Mouse (Mus musculus) kidney, postnatal 4 days (tissue): ENCODE results near the gene Lpar5.

ENCODE experiments used
- DNase-seq, 2 experiments: peaks; one replicate each; pipeline ENCODE4 v3.0.0; 2021; ENCODE audit warnings: mixed read lengths in 2 of 2

Gene Lpar5

DNA sequence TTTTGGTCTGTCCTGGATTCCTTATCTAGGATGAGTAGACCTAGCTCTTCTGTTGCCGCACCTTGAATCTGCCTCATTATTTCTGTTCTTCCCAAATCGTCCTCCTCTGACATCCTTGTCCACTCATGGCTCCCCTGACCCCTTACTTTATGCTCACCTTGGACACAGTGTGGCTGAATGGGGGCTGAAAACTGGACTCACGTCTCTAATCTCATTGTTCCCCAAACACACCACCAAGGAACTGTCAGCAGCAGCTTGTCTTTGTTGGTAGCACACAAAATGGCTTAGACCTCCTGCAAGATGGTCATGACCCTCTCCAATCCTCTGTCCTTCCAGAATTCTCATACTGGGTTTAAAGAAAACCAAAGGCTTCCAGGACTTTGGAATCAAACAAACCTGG, 20.2 kb downstream of the Lpar5 start:
- DNase-seq: no peak

GRCm38 (mm10) chr6:125088561-125089321, 21.0 kb downstream of the Lpar5 start:
- DNase-seq: peak; percentile 89 to 93

- DNase-seq: peak; percentile 89 to 93
Measured at GRCm38 (mm10) chr6:125089521-125090321, 22.0 kb downstream of the Lpar5 start.

GRCm38 (mm10) chr6:125090341-125091085, 22.8 kb downstream of the Lpar5 start:
- DNase-seq: no peak

GRCm38 (mm10) chr6:125092372-125092771, 24.7 kb downstream of the Lpar5 start:
- no peak for DNase-seq

- DNase-seq: no peak
Measured at GRCm38 (mm10) chr6:125094843-125095242, 27.1 kb downstream of the Lpar5 start.

GRCm38 (mm10) chr6:125095391-125096278, 27.9 kb downstream of the Lpar5 start, which contains the start of gene Chd4:
TSS of gene Chd4 (plus strand) at chr6:125095981.
- DNase-seq: peak; percentile 98 to 99

GRCm38 (mm10) chr6:125096279-125096596, 28.5 kb downstream of the Lpar5 start:
- DNase-seq: no peak

DNA sequence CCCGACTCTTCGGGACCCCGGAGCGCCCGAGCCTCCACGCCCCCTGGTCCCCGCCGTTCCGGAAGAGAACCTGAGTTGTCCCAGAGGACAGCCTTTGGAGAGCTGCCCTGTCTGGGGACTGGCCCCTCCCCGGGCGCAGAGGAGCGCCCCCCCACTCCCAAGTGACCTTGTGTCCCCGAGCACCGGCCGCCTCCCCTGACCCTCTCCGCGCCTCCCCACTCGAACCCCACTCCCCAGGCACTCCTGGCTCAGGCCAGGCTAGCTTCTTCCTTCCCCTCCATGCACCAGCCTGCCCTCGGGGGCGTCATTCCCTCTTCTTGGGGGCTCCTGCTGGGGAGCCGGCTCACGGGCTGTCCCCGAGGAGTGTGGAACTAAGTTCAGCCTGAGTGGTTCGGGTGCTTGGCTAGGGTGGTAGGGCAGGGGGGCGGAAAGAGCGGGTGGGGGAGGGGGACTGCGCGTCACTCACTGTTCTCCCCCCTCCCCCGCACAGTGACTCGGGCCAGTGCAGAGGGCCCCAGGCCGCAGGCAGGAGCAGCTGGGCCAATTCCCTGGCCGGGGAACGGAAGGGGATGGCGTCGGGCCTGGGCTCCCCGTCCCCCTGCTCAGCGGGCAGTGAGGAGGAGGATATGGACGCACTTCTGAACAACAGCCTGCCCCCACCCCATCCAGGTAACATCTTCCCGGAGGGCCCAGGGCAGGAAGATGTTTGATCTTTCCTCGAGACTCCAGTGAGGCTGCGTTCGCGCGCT, 29.1 kb downstream of the Lpar5 start:
- peak; percentile 80 to 90 for DNase-seq

DNA sequence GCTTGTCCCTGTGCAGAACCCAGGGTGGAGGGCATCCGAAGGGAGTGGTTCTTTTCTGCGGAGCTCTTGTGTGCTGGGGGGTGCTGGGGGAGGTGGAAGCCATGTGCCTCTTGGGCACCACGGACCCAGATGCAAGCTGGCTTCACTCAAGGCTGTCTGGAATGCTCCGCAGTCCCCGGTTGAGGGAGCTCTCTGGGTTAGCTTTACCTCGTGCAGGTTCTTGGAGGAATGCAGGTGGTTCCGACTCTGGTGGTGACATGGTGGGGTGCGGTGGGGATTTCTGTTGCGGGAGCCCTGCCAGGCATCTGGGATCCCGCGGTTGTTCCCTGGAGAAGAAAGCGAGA, 29.6 kb downstream of the Lpar5 start:
- DNase-seq: peak; percentile 48 to 65

DNA sequence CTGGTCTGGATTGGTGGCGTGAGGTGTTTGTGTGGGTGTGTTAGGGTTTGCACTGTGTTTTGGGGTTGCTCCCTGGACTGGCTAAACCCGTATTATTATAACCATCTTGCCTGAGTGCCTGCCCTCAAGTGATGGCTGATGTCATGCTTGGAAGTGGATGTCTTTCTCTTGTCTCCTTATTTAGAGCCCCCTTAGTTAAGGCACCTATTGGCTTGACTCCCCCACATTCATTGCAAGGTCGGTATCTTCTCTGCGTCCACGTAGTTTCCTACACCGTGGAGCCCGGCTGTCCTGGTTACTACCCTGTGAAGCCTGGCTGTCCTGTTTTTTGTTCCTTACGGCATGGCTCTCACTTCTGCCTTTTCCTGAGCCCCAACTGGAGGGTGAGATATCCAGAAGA, 30.2 kb downstream of the Lpar5 start:
- DNase-seq: no peak

- no peak for DNase-seq
Measured at GRCm38 (mm10) chr6:125098513-125098912, 30.8 kb downstream of the Lpar5 start.

- peak; percentile 56 to 70 for DNase-seq
Measured at GRCm38 (mm10) chr6:125099421-125099971, 31.8 kb downstream of the Lpar5 start.

DNA sequence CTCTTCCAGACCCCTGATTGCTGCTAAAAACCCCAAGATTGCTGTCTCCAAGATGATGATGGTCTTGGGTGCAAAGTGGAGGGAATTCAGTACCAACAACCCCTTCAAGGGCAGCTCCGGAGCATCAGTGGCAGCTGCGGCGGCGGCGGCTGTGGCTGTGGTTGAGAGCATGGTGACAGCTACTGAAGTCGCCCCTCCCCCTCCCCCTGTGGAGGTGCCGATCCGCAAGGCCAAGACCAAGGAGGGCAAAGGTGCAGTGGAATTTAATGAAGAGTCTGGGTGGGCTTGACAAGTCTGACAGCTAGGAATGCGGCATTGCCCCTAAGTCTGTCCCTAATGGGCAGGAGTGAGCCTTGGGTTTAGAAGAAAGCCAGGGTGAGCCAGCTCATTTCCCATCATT, 33.7 kb downstream of the Lpar5 start:
- no peak for DNase-seq

DNA sequence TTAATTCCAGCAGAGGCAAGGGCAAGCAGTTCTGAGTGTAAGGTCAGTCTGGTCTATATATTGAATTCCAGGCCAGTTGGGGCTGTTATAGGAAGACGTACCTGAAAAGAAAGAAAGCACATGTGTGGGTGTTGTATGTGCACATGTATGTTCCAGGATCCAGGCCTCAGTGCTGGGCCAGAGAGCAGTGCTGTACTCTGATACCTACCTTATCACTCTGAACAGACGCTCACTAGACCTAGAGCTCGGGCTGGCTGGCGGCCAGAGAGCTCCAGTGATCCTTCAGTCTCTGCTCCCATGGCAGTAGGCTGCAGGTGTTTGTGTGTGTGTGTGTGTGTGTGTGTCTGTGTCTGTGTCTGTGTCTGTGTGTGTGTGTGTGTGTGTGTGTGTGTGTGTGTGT, 36.5 kb downstream of the Lpar5 start:
- no peak for DNase-seq

DNA sequence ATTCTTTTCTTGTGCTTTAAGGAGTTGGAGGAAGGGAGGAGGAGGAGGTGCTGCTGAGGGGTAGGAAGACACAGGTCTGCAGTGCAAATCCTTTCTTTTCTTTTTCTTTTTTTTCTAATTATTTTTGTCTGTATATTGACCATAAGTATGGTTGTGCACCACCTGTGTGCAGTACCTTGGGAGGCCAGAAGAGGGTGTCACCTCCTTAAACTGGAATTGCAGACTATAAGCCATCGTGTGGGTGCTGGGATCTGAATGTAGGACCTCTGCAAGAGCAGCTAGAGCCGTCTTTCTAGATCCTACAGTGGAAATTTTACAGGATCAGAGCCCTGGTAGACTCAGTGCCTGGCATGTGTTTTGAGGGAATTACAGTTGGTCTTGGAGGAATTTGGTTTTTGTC, 40.0 kb downstream of the Lpar5 start:
- no peak for DNase-seq

DNA sequence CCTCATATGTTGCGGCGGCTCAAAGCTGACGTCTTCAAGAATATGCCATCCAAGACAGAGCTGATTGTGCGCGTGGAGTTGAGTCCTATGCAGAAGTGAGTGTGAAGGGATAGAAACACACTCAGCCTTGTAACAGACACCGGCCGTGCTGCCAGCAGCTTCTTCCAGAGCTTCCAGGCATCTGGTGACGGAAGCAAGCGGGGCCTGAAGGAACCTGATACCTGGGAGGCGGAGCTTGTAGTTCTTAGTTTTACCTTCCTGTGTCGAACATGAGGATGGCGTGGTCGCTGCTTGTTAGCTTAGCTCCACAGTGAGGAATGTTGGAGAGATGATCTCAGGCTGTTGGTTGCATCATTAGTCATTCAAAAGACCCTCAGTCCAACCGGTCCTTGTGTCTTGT, 41.7 kb downstream of the Lpar5 start:
- no peak for DNase-seq

GRCm38 (mm10) chr6:125110927-125111326, 43.2 kb downstream of the Lpar5 start:
- DNase-seq: peak; percentile 72 to 75

- DNase-seq: no peak
Measured at GRCm38 (mm10) chr6:125112553-125112952, 44.8 kb downstream of the Lpar5 start.

DNA sequence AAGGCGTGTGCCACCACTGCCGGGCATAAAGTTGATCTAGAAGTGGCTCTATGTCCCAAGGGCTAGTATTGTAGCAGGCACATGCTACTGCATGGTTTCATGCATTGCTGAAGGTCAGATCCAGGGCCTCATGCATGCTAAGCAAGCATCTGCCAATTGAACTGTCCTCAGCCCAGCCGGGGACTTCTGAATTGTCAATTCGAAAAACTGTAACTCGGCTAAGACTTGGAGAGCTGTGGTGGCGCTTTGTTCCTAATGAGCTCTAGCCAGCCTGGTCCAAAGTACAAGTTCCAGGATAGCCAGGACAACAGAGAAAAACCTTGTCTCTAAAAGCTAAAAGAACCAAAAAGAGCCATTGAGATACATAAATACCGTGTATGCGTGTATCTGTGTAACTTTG, 51.7 kb downstream of the Lpar5 start:
- DNase-seq: no peak

GRCm38 (mm10) chr6:125128724-125129123, 61.0 kb downstream of the Lpar5 start:
- no peak for DNase-seq
